Mouse (Mus musculus) stomach, postnatal 0 days (tissue): ENCODE measurements at regions not wholly inside any gene's neighbourhood (a gene's known extent, or its start where the extent isn't known, plus 50 kb on each side); places are given as distances from the start of the nearest gene placed in this dataset.

Source experiments
- CTCF ChIP-seq: IDR thresholded peaks from 2 replicates; pipeline ENCODE4 v1.5.1; 2016; ENCODE audit warnings: antibody characterized with exemption, low read depth, mild to moderate bottlenecking, moderate library complexity
- EP300 ChIP-seq: optimal IDR thresholded peaks from 2 replicates; pipeline ENCODE3; 2016; ENCODE audit warnings: antibody characterized with exemption

- no peak for TF ChIP-seq CTCF
- no peak for TF ChIP-seq EP300
Measured at GRCm38 (mm10) chr17:79451141-79451860, 96.4 kb upstream of the Cdc42ep3 start.
